Mouse (Mus musculus) heart, adult 2 months (tissue): Measurements from ENCODE around the gene Gm49378. TPM values are rescaled to one million over a fixed set of nuclear protein-coding genes. Genes with fewer than 3 reads are reported as not detected.

Source experiments
- DNase-seq, 2 experiments: peaks; one replicate each; pipeline ENCODE4 v3.0.0; 2021
- H3K27ac ChIP-seq: fragments of 200-600 bp; 2 replicates; pipeline ENCODE4 v1.8.1; 2022
- H3K27me3 ChIP-seq: fragments of 200-500 bp; 2 replicates; pipeline ENCODE4 v1.6.1; 2012; ENCODE audit warnings: mild to moderate bottlenecking, low read length, inconsistent platforms, mixed read lengths; ENCODE audit not compliant: control insufficient read depth, insufficient read depth
- H3K36me3 ChIP-seq: fragments of 200-500 bp; 2 replicates; pipeline ENCODE4 v1.6.1; 2012; ENCODE audit warnings: low read length, inconsistent platforms; ENCODE audit not compliant: control insufficient read depth, insufficient read depth
- H3K4me1 ChIP-seq: fragments of 200-500 bp; 2 replicates; pipeline ENCODE4 v1.6.1; 2011; ENCODE audit warnings: low read length; ENCODE audit not compliant: control insufficient read depth, insufficient read depth
- H3K4me3 ChIP-seq: fragments of 200-600 bp; 2 replicates; pipeline ENCODE4 v1.8.1; 2022
- H3K79me2 ChIP-seq: fragments of 200-500 bp; replicated peaks from 2 replicates; pipeline ENCODE4 v1.6.1; 2012; ENCODE audit warnings: mild to moderate bottlenecking, inconsistent platforms, low read length, moderate library complexity, mixed read lengths; ENCODE audit not compliant: control insufficient read depth, insufficient read depth
- H3K9ac ChIP-seq: fragments of 200-500 bp; 2 replicates; pipeline ENCODE4 v1.6.1; 2012; ENCODE audit warnings: low read depth, mild to moderate bottlenecking, control low read depth, inconsistent platforms, low read length, mixed read lengths
- CTCF ChIP-seq: fragments of 200-600 bp; IDR thresholded peaks from 2 replicates; pipeline ENCODE4 v1.8.1; 2022; ENCODE audit warnings: antibody characterized with exemption, mild to moderate bottlenecking, moderate library complexity
- EP300 ChIP-seq: fragments of 200-500 bp; IDR thresholded peaks from 2 replicates; pipeline ENCODE4 v1.6.1; 2011; ENCODE audit warnings: low read depth, low read length, control low read depth; ENCODE audit not compliant: insufficient read depth
- POLR2A ChIP-seq: fragments of 200-500 bp; IDR thresholded peaks from 2 replicates; pipeline ENCODE4 v1.6.1; 2011; ENCODE audit warnings: mild to moderate bottlenecking, low read depth, low read length, control low read depth; ENCODE audit not compliant: insufficient read depth
- WGBS: fragments of 180-500 bp; shearing (Covaris S2); methylation state at CpG from one replicate; pipeline ENCODE4 v1.1.7; 2018; 5-methylcytosine and 5-hydroxymethylcytosine counted together
- intact Hi-C: fragments of 180-260 bp; cut with DNase I; formaldehyde crosslinking; loops from one replicate; pipeline ENCODE4 v1.15.1; 2025
- polyA plus RNA-seq: library from polyadenylated mRNA; depleted of rRNA; stranded (reverse); fragments of >200 nt; gene quantifications from 2 replicates; pipeline ENCODE4 v1.2.3, GENCODE M21; 2012
- total RNA-seq, 2 experiments: library from RNA; stranded (reverse); gene quantifications; 2 replicates each; pipeline ENCODE4 v1.2.3; 2021

The Gm49378 gene
- total and polyA plus RNA-seq, 3 experiments: 2.5 to 3.8 (median 3.5) TPM

- Histone ChIP-seq H3K79me2 (no peaks in the 10 kb centered on the region), H3K4me1 (no peaks in the 10 kb centered on the region), H3K9ac (no peak overlapping the region), H3K4me3 (no peak overlapping the region), H3K27me3 (no peaks in the 10 kb centered on the region), H3K27ac (no peak overlapping the region), H3K36me3 (no peaks in the 10 kb centered on the region)
- intact Hi-C loops: loop anchor here (2.0 kb wide), 1 partner anchor 117 kb away; the partner anchor contains the start of genes Dhrs1 and Nop9
- 80% methylated on average over 27 of the region's 27 CpGs for WGBS
- peak in 1 of 2 experiments; percentile 32 for DNase-seq
- TF ChIP-seq POLR2A: no peak
- TF ChIP-seq EP300: no peak
- no peak for TF ChIP-seq CTCF
Measured at GRCm38 (mm10) chr14:55628077-55628827, 9.4 kb downstream of the Gm49378 start.

- no peaks in the 10 kb centered on the region for H3K36me3 ChIP-seq
- no peaks in the 10 kb centered on the region for H3K4me1 ChIP-seq
- H3K4me3 ChIP-seq: no peak overlapping the region
- TF ChIP-seq EP300: no peak
- TF ChIP-seq CTCF: no peak
- TF ChIP-seq POLR2A: no peak
- no peak for DNase-seq
- H3K27ac ChIP-seq: no peak overlapping the region
- H3K9ac ChIP-seq: no peak overlapping the region
- intact Hi-C loops: no loop called here
- H3K79me2 ChIP-seq: no peaks in the 10 kb centered on the region
- H3K27me3 ChIP-seq: no peaks in the 10 kb centered on the region
- 32% methylated on average over 22 of the region's 22 CpGs for WGBS
Measured at GRCm38 (mm10) chr14:55618486-55619195, 19.1 kb downstream of the Gm49378 start.

- no peaks in the 10 kb centered on the region for H3K36me3 ChIP-seq
- no peak within 1 kb of the TSS for H3K4me3 ChIP-seq
- intact Hi-C loops: no loop called here
- no peak within 1 kb of the TSS for H3K9ac ChIP-seq
- H3K79me2 ChIP-seq: no peaks in the 10 kb centered on the region
- H3K27me3 ChIP-seq: no peaks in the 10 kb centered on the region
- whole genome bisulfite sequencing: 22% methylated on average over 21 of the region's 21 CpGs
- no peaks in the 10 kb centered on the region for H3K4me1 ChIP-seq
- H3K27ac ChIP-seq: no peak within 1 kb of the TSS
- TF ChIP-seq CTCF (peak; percentile 11; the same call in 1 of the 2 replicates), POLR2A (no peak), EP300 (no peak)
- no peak for DNase-seq
Measured at GRCm38 (mm10) chr14:55617822-55618221, 19.9 kb downstream of the Gm49378 start, which contains the start of gene Rec8. Gene Rec8 (plus strand): TSS chr14:55618037.

- H3K79me2 ChIP-seq: no peaks in the 10 kb centered on the region
- H3K27me3 ChIP-seq: no peaks in the 10 kb centered on the region
- 77% methylated on average over 2 of the region's 2 CpGs for WGBS
- H3K36me3 ChIP-seq: no peaks in the 10 kb centered on the region
- H3K4me3 ChIP-seq: no peak overlapping the region
- no peak overlapping the region for H3K9ac ChIP-seq
- H3K27ac ChIP-seq: no peak overlapping the region
- DNase-seq: no peak
- no peaks in the 10 kb centered on the region for H3K4me1 ChIP-seq
- intact Hi-C loops: no loop called here
- no peak for TF ChIP-seq EP300
- TF ChIP-seq CTCF: no peak
- no peak for TF ChIP-seq POLR2A
Measured at GRCm38 (mm10) chr14:55616844-55617243, 20.9 kb downstream of the Gm49378 start.

GRCm38 (mm10) chr14:55615876-55616275 lies 21.8 kb downstream of the Gm49378 start:
- Histone ChIP-seq H3K27me3 (no peaks in the 10 kb centered on the region), H3K9ac (no peak overlapping the region), H3K36me3 (no peaks in the 10 kb centered on the region), H3K4me3 (no peak overlapping the region), H3K79me2 (no peaks in the 10 kb centered on the region), H3K4me1 (no peaks in the 10 kb centered on the region), H3K27ac (no peak overlapping the region)
- DNase-seq: no peak
- no peak for TF ChIP-seq POLR2A
- TF ChIP-seq EP300: no peak
- intact Hi-C loops: no loop called here
- WGBS: 65% methylated on average over 2 of the region's 2 CpGs
